Mouse (Mus musculus) inflammation-experienced regulatory T-cells (primary cell): ENCODE results near the gene Gm9376. TPM values are rescaled to one million over a fixed set of nuclear protein-coding genes. Genes with fewer than 3 reads are reported as not detected.

Experiments
- polyA plus RNA-seq, 2 experiments: library from polyadenylated mRNA; unstranded; fragments of 100-300 nt; shearing (Covaris generic); gene quantifications; one replicate each; pipeline ENCODE4 v1.2.1; 2017

Gene Gm9376
- not detected for polyA plus RNA-seq

GRCm38 (mm10) chr14:118266660-118267059, at the start of gene Gm9376:
Gene Gm9376, plus strand, starts transcription at chr14:118266960.

GRCm38 (mm10) chr14:118236886-118237289, 29.9 kb upstream of the Gm9376 start, which contains the start of gene Sox21:
Gene Sox21, minus strand, starts transcription at chr14:118237030.

Other genes starting within 250 kb of the Gm9376 start
- gene Dct, start 214.7 kb upstream of the Gm9376 start, polyA plus RNA-seq, result 1 to 10 TPM in 1 of 2 experiments, under 1 TPM in 1; 0.12 to 1.3 TPM
- 10 to 100 TPM; 23.1 to 37.5 TPM for gene Tgds, start 134.2 kb upstream of the Gm9376 start, polyA plus RNA-seq
- 10 to 100 TPM; 27.1 to 29.3 TPM for gene Gpr180, start 129.8 kb upstream of the Gm9376 start, polyA plus RNA-seq
- under 1 TPM in 1 of 2 experiments, not detected in 1; 0.42 TPM for gene Sox21, start 29.9 kb upstream of the Gm9376 start, polyA plus RNA-seq